Mouse (Mus musculus) heart, adult 11 months (tissue): Measurements from ENCODE around the gene Ptprm.

Experiments used
- DNase-seq: peaks from one replicate; pipeline ENCODE4 v3.0.0; 2022

Gene Ptprm

GRCm38 (mm10) chr17:67209676-67210344 is 144.4 kb downstream of the Ptprm start:
- peak; percentile 78 for DNase-seq

GRCm38 (mm10) chr17:67208600-67208999 is 145.7 kb downstream of the Ptprm start:
- no peak for DNase-seq

DNA sequence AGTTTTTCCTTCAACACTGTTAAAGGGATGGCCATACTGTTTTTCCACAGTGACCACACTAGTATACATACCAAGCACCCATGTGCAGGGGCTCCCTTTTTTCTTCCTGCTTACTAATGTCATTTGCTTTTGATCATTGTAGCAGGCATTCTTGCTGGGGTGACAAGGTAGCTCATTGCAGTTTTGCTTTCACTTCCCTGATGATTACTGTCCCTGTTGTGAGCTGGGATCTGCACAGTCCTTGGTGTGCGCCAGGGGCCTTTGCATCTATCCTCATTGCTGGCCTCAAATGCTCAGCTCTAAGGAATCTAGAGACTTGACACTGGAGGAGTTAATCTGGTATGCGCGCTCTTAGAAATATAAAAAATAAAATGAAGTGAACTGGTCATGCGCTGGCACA is 147.3 kb downstream of the Ptprm start:
- peak; percentile 64 for DNase-seq

- DNase-seq, result no peak
Measured at GRCm38 (mm10) chr17:67201151-67201550, 153.1 kb downstream of the Ptprm start.

DNA sequence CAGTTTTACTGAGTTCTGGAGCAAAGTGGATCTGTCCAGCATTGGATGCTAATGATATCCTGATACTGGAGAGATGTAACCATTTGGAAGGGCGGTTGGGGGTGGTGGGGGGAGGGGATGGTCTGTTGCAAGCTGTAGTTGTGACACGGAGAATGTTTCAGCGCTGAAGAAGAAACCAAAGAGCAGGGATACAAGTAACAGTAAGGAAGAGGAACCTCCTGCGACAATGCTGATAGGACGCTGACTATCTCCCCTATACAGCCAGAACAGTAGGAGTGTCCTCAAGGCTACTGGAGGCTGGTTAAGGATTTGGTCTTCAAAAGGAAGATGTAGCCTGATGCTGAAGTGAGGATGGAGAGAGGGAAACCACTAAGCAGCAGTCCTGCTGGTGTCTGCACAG is 160.5 kb downstream of the Ptprm start:
- peak; percentile 68 for DNase-seq

- DNase-seq, result peak; percentile 53
Measured at GRCm38 (mm10) chr17:67188514-67188913, 165.7 kb downstream of the Ptprm start.

DNA sequence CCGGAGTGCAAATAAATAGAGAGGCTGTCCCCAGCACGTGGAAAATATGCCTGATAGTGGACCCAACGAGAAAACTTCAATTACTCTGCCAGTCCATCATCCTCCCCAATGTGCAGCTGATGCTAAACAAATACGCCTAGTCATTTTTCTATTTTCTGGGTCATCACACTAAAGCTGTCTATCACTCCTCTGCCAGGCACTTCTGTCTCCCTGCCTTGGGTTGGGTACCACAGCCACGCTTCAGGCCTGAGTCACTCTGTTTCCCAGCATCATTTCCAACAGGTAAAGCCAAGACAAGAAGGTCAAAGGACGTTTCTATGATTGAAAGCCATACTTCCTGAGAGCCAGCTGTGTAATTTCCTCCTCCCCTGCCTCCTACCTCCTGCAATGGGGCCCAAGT is 167.4 kb downstream of the Ptprm start:
- DNase-seq, result peak; percentile 56

DNA sequence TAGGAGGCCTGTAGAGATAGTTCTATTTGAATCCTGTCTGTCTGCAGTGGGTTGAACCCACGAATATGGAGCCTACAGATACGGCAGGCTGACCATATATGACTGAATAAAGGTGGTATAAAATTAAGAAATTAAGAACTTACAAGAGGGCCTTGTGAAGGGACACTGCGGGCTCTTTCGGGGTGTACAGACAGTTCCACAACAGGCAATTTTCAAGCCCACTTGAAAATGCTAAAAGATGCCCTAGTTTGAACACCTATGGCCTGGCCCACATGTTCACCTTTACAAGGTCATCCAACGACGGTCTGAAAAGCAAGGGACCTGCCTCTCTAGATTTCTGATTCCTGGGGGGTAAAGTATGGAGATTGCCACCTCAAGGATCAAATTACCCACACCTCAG is 168.3 kb downstream of the Ptprm start:
- DNase-seq, result peak; percentile 65

DNA sequence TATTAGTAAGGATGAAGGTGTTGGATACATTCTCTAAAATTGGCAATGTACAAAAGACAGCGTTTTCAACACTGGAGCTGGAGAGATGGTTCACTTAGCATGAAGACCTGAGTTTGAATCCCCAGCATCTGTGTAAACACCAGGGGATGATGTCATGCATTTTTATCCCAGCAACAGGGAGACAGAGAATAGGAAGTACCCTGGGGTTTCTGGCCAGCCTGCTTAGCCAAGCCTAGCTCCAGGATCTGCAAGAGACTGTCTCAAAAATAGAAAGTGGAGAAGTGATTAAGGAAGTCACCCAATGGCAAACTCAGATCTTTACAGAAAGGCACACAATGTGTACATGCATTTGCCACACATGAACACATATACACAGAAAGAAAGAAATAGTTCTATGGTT is 174.8 kb downstream of the Ptprm start:
- peak; percentile 67 for DNase-seq

DNA sequence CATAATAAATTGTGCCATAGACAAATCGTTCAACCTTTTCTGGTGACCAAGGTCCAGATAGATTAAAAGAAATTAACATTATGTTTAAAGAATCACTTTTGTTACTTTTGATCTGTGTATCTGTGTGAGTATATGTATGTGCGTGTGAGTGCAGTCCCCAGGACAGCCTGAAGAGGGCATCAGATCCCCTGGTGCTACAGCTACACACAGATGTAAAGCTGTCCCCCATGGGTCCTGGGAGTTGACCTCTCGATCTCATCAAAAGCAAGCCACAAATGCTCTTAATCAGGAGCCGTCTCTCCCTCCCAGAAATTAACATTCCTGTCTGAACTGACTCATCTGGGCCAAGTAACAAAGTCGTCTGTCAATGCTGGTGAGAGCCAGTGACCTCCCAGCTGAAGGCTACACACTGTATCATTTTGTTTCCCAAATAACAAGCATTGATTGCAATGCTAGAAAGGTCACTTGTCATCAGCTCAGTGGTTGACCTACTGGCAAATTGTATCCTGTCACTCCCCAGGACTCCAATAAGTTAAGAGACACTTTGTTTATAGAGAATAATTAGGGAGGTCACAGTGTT is 175.5 kb downstream of the Ptprm start:
- DNase-seq, result peak; percentile 23

GRCm38 (mm10) chr17:67175836-67176235 is 178.4 kb downstream of the Ptprm start:
- peak; percentile 93 for DNase-seq

- DNase-seq, result peak; percentile 95
Measured at GRCm38 (mm10) chr17:67171353-67171752, 182.9 kb downstream of the Ptprm start.

DNA sequence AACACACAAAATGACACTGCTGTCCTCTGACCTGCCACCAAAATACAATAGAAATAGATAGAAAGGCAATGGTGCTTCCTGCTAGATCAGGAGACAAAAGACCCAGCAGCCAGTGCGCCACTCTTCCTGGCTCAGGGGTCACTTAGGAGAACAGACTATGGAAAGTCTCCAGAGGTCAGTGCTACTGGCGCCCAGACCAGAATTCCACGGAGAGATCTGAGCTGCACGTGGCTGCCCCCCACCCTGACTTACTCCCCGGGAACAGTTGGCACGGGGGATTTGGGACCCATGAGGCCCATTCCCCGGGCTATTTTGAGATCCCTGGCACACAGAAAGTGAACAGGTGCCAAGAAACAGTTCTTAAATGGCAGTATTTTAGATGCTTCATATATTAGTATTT is 183.6 kb downstream of the Ptprm start:
- DNase-seq, result peak; percentile 98

GRCm38 (mm10) chr17:67165876-67166275 is 188.4 kb downstream of the Ptprm start:
- no peak for DNase-seq

GRCm38 (mm10) chr17:67159611-67160010 is 194.6 kb downstream of the Ptprm start:
- DNase-seq, result no peak

- DNase-seq, result peak; percentile 42
Measured at GRCm38 (mm10) chr17:67157089-67157752, 197.0 kb downstream of the Ptprm start.

GRCm38 (mm10) chr17:67152218-67152617 is 202.0 kb downstream of the Ptprm start:
- DNase-seq, result peak; percentile 22

GRCm38 (mm10) chr17:67150441-67150840 is 203.8 kb downstream of the Ptprm start:
- DNase-seq, result peak; percentile 44

- peak; percentile 83 for DNase-seq
Measured at GRCm38 (mm10) chr17:67142183-67142756, 212.0 kb downstream of the Ptprm start.

DNA sequence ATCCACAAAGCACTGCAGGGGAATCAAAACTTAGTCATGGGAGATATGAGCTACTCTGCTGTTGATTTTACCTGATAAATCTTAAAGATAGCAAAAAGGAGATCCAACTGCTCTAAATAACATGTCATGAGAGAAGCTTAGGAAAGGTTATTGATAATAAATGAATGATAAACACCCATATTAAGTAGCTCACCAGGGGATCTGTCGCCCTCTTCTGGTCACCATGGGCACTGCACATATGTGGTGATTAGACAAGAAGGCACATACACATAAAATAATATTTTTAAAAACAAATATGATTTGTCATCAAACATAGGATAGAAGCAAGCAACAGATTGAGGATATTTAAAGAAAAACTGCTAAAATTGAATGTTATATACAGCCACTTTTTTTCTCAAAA is 213.8 kb downstream of the Ptprm start:
- DNase-seq, result peak; percentile 33

GRCm38 (mm10) chr17:67138981-67139380 is 215.3 kb downstream of the Ptprm start:
- DNase-seq, result peak; percentile 83

DNA sequence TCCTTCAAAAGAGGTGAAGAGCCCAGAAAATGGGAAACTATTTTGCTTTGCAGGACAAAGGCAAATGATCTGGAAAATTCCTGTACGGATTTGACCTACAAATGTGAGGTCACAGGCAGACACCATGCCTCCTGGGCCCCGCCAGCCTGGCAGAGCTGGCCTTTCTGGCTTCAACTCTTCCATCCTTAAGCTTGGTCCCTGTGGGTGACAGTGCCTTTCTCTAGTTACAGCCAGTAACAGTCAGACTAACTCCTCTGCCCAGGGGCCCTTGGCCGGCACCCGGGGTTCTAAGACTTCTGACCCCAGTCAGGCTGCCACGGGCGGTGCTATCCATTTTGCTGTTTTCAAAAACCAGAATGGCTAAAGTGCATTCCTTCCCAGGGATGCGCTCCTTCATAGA is 217.4 kb downstream of the Ptprm start:
- DNase-seq, result peak; percentile 89

- DNase-seq, result peak; percentile 92
Measured at GRCm38 (mm10) chr17:67136421-67136820, 217.8 kb downstream of the Ptprm start.

- DNase-seq, result peak; percentile 90
Measured at GRCm38 (mm10) chr17:67134235-67134634, 220.0 kb downstream of the Ptprm start.
